Mouse (Mus musculus) heart, postnatal 0 days (tissue): ENCODE measurements around the gene Ptbp3.

Experiments used
- CTCF ChIP-seq: IDR thresholded peaks from 2 replicates; pipeline ENCODE4 v1.5.1; 2016; ENCODE audit warnings: antibody characterized with exemption, control low read depth, low read depth
- EP300 ChIP-seq: IDR thresholded peaks from 2 replicates; pipeline ENCODE4 v1.6.1; 2016; ENCODE audit warnings: antibody characterized with exemption, low read depth

GRCm38 (mm10) chr4:59462494-59462893, 86.7 kb downstream of the Ptbp3 start:
- TF ChIP-seq CTCF, result no peak
- no peak for TF ChIP-seq EP300
